Mouse (Mus musculus): ENCODE data around the gene Tmem176a. TPM values are rescaled to one million over a fixed set of nuclear protein-coding genes. Genes with fewer than 3 reads are reported as not detected.
A peak's percentile ranks its signal among the peaks of the same experiment; 100 is the strongest.

Tmem176a gene
- total and polyA plus RNA-seq, 2 experiments: 71.4 to 241 TPM

GRCm38 (mm10) chr6:48845086-48845485, 4.4 kb downstream of the Tmem176a start:
- no peak overlapping the region for H3K27ac ChIP-seq (replicated peaks; ENCODE audit: insufficient read depth, low read depth, low read length)
- no peaks in the 10 kb centered on the region for H3K27me3 ChIP-seq (ENCODE audit: control insufficient read depth, insufficient read depth, low read length)
- H3K36me3 ChIP-seq (ENCODE audit: control insufficient read depth, insufficient read depth, low read length): peaks cover 14% of the 10 kb centered on the region; the same call in 1 of the 2 replicates
- H3K79me2 ChIP-seq (ENCODE audit: control insufficient read depth, insufficient read depth, low read length): peaks cover 11% of the 10 kb centered on the region; the same call in 1 of the 2 replicates
- H3K4me3 ChIP-seq (ENCODE audit: insufficient read depth, low read depth, low read length): no peak overlapping the region
- no peak overlapping the region for H3K9ac ChIP-seq (ENCODE audit: low read depth, low read length)
- peaks cover 15% of the 10 kb centered on the region for H3K4me1 ChIP-seq (ENCODE audit: control insufficient read depth, insufficient read depth, low read length)
- TF ChIP-seq POLR2A (IDR thresholded peaks at IDR 0.05; ENCODE audit: extremely low read depth, insufficient read depth, low read length) (no peak), CTCF (IDR thresholded peaks at IDR 0.05; ENCODE audit: low read depth, low read length) (no peak)
- no peak for DNase-seq (ENCODE audit: extremely low read depth, low read depth, low spot score)
- WGBS: 92% methylated on average over 4 of the region's 4 CpGs

DNA sequence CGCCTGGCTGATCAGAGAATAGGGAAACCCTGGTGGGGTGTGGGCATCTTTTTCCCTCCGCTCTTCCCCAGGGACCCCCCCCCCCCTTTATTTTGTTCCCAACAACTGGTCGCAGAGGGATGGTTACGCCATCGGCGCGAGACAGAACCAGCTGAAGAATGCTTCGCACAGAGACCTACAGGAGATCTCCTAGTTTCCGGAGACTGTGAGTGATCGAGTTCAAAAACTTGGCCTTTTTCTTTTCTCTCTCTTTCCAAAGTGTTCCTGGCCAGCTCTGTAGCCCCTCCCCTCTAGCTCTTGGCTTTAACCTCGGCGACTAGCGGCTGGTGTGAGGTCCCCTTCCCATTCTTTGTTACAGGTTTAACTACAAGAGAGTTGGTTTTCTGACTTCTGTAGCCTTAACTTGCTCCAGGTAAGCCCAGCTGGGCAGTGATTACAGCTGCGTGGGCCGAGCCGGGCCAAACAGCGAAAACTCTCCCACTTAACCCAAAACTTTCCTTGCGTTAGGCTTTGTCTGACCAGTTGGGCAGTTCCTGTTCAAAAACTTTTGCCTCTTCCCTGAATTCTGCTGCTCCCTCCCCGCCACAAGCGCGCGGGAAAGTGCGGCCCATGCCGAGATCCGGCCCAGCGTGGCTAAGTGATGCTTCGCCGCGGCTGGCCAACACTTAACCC, 11.2 kb downstream of the Tmem176a start:
- Histone ChIP-seq H3K79me2 (ENCODE audit: control insufficient read depth, insufficient read depth, low read length) (no peaks in the 10 kb centered on the region), H3K4me1 (ENCODE audit: control insufficient read depth, insufficient read depth, low read length) (no peaks in the 10 kb centered on the region), H3K27me3 (ENCODE audit: control insufficient read depth, insufficient read depth, low read length) (no peaks in the 10 kb centered on the region), H3K36me3 (ENCODE audit: control insufficient read depth, insufficient read depth, low read length) (no peaks in the 10 kb centered on the region), H3K27ac (replicated peaks; ENCODE audit: insufficient read depth, low read depth, low read length) (peak overlapping the region; percentile 21; the same call in 1 of the 2 replicates), H3K9ac (ENCODE audit: low read depth, low read length) (peak overlapping the region; percentile 7; the same call in 1 of the 2 replicates), H3K4me3 (ENCODE audit: insufficient read depth, low read depth, low read length) (peak overlapping the region; percentile 63; the same call in 1 of the 2 replicates)
- TF ChIP-seq CTCF (IDR thresholded peaks at IDR 0.05; ENCODE audit: low read depth, low read length) (no peak), POLR2A (IDR thresholded peaks at IDR 0.05; ENCODE audit: extremely low read depth, insufficient read depth, low read length) (no peak)
- 2% methylated on average over 29 of the region's 29 CpGs for WGBS
- DNase-seq (ENCODE audit: extremely low read depth, low read depth, low spot score): peak; percentile 48

GRCm38 (mm10) chr6:48854155-48854554, 13.4 kb downstream of the Tmem176a start:
- TF ChIP-seq CTCF (IDR thresholded peaks at IDR 0.05; ENCODE audit: low read depth, low read length) (no peak), POLR2A (IDR thresholded peaks at IDR 0.05; ENCODE audit: extremely low read depth, insufficient read depth, low read length) (no peak)
- Histone ChIP-seq H3K36me3 (ENCODE audit: control insufficient read depth, insufficient read depth, low read length) (no peaks in the 10 kb centered on the region), H3K9ac (ENCODE audit: low read depth, low read length) (no peak overlapping the region), H3K4me3 (ENCODE audit: insufficient read depth, low read depth, low read length) (no peak overlapping the region), H3K4me1 (ENCODE audit: control insufficient read depth, insufficient read depth, low read length) (no peaks in the 10 kb centered on the region; the same call in 1 of the 2 replicates), H3K79me2 (ENCODE audit: control insufficient read depth, insufficient read depth, low read length) (no peaks in the 10 kb centered on the region), H3K27me3 (ENCODE audit: control insufficient read depth, insufficient read depth, low read length) (no peaks in the 10 kb centered on the region), H3K27ac (replicated peaks; ENCODE audit: insufficient read depth, low read depth, low read length) (no peak overlapping the region)
- no peak for DNase-seq (ENCODE audit: extremely low read depth, low read depth, low spot score)
- WGBS: 98% methylated on average over 2 of the region's 2 CpGs

GRCm38 (mm10) chr6:48857613-48858302, 17.0 kb downstream of the Tmem176a start:
- peak; percentile 62 for DNase-seq (ENCODE audit: extremely low read depth, low read depth, low spot score)
- no peaks in the 10 kb centered on the region; the same call in 1 of the 2 replicates for H3K4me1 ChIP-seq (ENCODE audit: control insufficient read depth, insufficient read depth, low read length)

GRCm38 (mm10) chr6:48860130-48860815, 19.6 kb downstream of the Tmem176a start:
- WGBS: 15% methylated on average over 23 of the region's 23 CpGs

More at GRCm38 (mm10) chr6:48857613-48858302, 17.0 kb downstream of the Tmem176a start:
- WGBS: 17% methylated on average over 8 of the region's 8 CpGs
- Histone ChIP-seq H3K36me3 (ENCODE audit: control insufficient read depth, insufficient read depth, low read length) (no peaks in the 10 kb centered on the region), H3K79me2 (ENCODE audit: control insufficient read depth, insufficient read depth, low read length) (no peaks in the 10 kb centered on the region), H3K4me3 (ENCODE audit: insufficient read depth, low read depth, low read length) (no peak overlapping the region), H3K9ac (ENCODE audit: low read depth, low read length) (no peak overlapping the region), H3K27me3 (ENCODE audit: control insufficient read depth, insufficient read depth, low read length) (no peaks in the 10 kb centered on the region), H3K27ac (replicated peaks; ENCODE audit: insufficient read depth, low read depth, low read length) (no peak overlapping the region)
- TF ChIP-seq POLR2A (IDR thresholded peaks at IDR 0.05; ENCODE audit: extremely low read depth, insufficient read depth, low read length) (no peak), CTCF (IDR thresholded peaks at IDR 0.05; ENCODE audit: low read depth, low read length) (no peak)

More at GRCm38 (mm10) chr6:48860130-48860815, 19.6 kb downstream of the Tmem176a start:
- TF ChIP-seq CTCF (IDR thresholded peaks at IDR 0.05; ENCODE audit: low read depth, low read length) (peak; percentile 73), POLR2A (IDR thresholded peaks at IDR 0.05; ENCODE audit: extremely low read depth, insufficient read depth, low read length) (no peak)
- no peak overlapping the region for H3K9ac ChIP-seq (ENCODE audit: low read depth, low read length)
- H3K27me3 ChIP-seq (ENCODE audit: control insufficient read depth, insufficient read depth, low read length): no peaks in the 10 kb centered on the region
- H3K27ac ChIP-seq (replicated peaks; ENCODE audit: insufficient read depth, low read depth, low read length): no peak overlapping the region
- DNase-seq (ENCODE audit: extremely low read depth, low read depth, low spot score): peak; percentile 66
- no peak overlapping the region for H3K4me3 ChIP-seq (ENCODE audit: insufficient read depth, low read depth, low read length)
- peaks cover 4% of the 10 kb centered on the region for H3K4me1 ChIP-seq (ENCODE audit: control insufficient read depth, insufficient read depth, low read length)
- no peaks in the 10 kb centered on the region for H3K79me2 ChIP-seq (ENCODE audit: control insufficient read depth, insufficient read depth, low read length)
- H3K36me3 ChIP-seq (ENCODE audit: control insufficient read depth, insufficient read depth, low read length): no peaks in the 10 kb centered on the region
